Mouse (Mus musculus) E14TG2a.4 (cell line): Measurements from ENCODE around the gene Ppp4c.

Source experiments
- CTCF ChIP-seq: conservative IDR thresholded peaks from 2 replicates; pipeline ENCODE4 v1.5.1; 2014; ENCODE audit warnings: low read length
- POU5F1 ChIP-seq: IDR thresholded peaks from 2 replicates; pipeline ENCODE4 v1.6.1; 2014; ENCODE audit warnings: low read length, borderline replicate concordance

DNA sequence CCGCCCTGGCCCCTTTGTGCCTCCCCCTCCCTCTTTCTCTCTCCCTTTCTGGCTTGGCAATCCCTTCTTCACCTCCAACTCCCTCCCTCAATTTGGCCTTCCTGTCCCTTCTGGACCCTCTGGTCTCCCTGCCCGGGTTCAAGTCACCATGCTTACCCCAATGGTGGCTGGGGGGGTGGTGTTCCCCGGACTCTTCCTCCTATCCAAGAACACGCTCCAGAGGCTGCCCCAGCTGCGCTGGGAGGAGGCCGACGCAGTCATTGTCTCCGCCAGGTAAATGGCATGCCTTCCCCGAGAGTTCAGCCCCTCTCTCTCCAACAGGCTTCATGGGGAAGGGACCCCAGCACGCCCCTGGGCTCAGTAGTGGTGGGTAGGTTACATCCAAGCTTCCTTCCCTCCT lies 31.6 kb upstream of the Ppp4c start:
- TF ChIP-seq CTCF, result no peak
- no peak for TF ChIP-seq POU5F1
